Mouse (Mus musculus): ENCODE data around the gene Cmip. TPM values are rescaled to one million over a fixed set of nuclear protein-coding genes. Genes with fewer than 3 reads are reported as not detected.
A peak's percentile ranks its signal among the peaks of the same experiment; 100 is the strongest.

Gene Cmip
- total and polyA plus RNA-seq, 3 experiments: 17.0 to 71.8 TPM; not detected in 1

GRCm38 (mm10) chr8:117332229-117333010 lies 75.6 kb downstream of the Cmip start:
- Histone ChIP-seq H3K36me3 (ENCODE audit: control insufficient read depth in 1 of 2, insufficient read depth in 2 of 2, low read length in 2 of 2) (peaks cover 0 to 4% of the 10 kb centered on the region in 2 experiments; a peak in 1 of 4 replicates), H3K4me3 (ENCODE audit: control insufficient read depth in 1 of 2, insufficient read depth in 1 of 2, low read depth in 2 of 2, low read length in 2 of 2) (no peak overlapping the region), H3K9ac (ENCODE audit: control insufficient read depth, low read depth, low read length, poor library complexity, severe bottlenecking) (no peak overlapping the region), H3K27me3 (ENCODE audit: control insufficient read depth in 1 of 2, insufficient read depth in 2 of 2, low read length in 2 of 2) (no peaks in the 10 kb centered on the region), H3K9me3 (replicated peaks; ENCODE audit: insufficient read depth, low read length) (no peaks in the 10 kb centered on the region), H3K79me2 (ENCODE audit: control insufficient read depth, insufficient read depth, low read length, poor library complexity) (peaks cover 26% of the 10 kb centered on the region), H3K4me1 (ENCODE audit: control insufficient read depth in 1 of 2, insufficient read depth in 2 of 2, low read length in 2 of 2) (no peaks in the 10 kb centered on the region), H3K27ac (ENCODE audit: control insufficient read depth, low read depth, low read length) (no peak overlapping the region)
- DNase-seq (ENCODE audit: low read depth, low spot score): peak; percentile 20
- no peak for TF ChIP-seq USF1 (IDR thresholded peaks at IDR 0.05; ENCODE audit: low read depth, low read length)
- no peak for TF ChIP-seq MXI1 (IDR thresholded peaks at IDR 0.05; ENCODE audit: low read depth, low read length)
- no peak for TF ChIP-seq MEF2A (IDR thresholded peaks at IDR 0.05; ENCODE audit: extremely low read depth, insufficient replicate concordance, low read depth, low read length, poor library complexity, severe bottlenecking)
- no peak for TF ChIP-seq GABPA (IDR thresholded peaks at IDR 0.05; ENCODE audit: low read depth, low read length)
- no peak for TF ChIP-seq CHD1 (IDR thresholded peaks at IDR 0.05; ENCODE audit: low read depth, low read length)
- no peak for TF ChIP-seq ZC3H11A (IDR thresholded peaks at IDR 0.05; ENCODE audit: low read depth, low read length)
- TF ChIP-seq CHD2 (IDR thresholded peaks at IDR 0.05; ENCODE audit: low read length): no peak
- TF ChIP-seq MAX (IDR thresholded peaks at IDR 0.05; ENCODE audit: low read length): no peak
- no peak for TF ChIP-seq KAT2A (conservative IDR thresholded peaks at IDR 0.05; ENCODE audit: low read depth, low read length)
- no peak for TF ChIP-seq MYC (IDR thresholded peaks at IDR 0.05; ENCODE audit: low read depth, low read length)
- TF ChIP-seq BHLHE40 (IDR thresholded peaks at IDR 0.05; ENCODE audit: borderline replicate concordance, low read depth, low read length): no peak
- no peak for TF ChIP-seq EP300 (IDR thresholded peaks at IDR 0.05; ENCODE audit: low read depth in 1 of 2, low read length in 2 of 2)
- no peak for TF ChIP-seq TAL1 (IDR thresholded peaks at IDR 0.05; ENCODE audit: low read length)
- no peak for TF ChIP-seq ZNF384 (IDR thresholded peaks at IDR 0.05; ENCODE audit: low read depth, low read length)
- no peak for TF ChIP-seq SIN3A (IDR thresholded peaks at IDR 0.05; ENCODE audit: low read length)
- TF ChIP-seq CTCF (IDR thresholded peaks at IDR 0.05 in 2 of 3, conservative IDR thresholded peaks at IDR 0.05 in 1 of 3; ENCODE audit: control insufficient read depth in 1 of 3, insufficient read depth in 1 of 3, low read depth in 2 of 3, low read length in 3 of 3, poor library complexity in 1 of 3, severe bottlenecking in 1 of 3): no peak
- TF ChIP-seq POLR2AphosphoS5 (IDR thresholded peaks at IDR 0.05; ENCODE audit: borderline replicate concordance, low read depth, low read length): no peak
- TF ChIP-seq NRF1 (IDR thresholded peaks at IDR 0.05; ENCODE audit: insufficient read depth, low read depth, low read length, poor library complexity, severe bottlenecking): no peak
- no peak for TF ChIP-seq HCFC1 (IDR thresholded peaks at IDR 0.05; ENCODE audit: low read depth, low read length)
- TF ChIP-seq JUND (IDR thresholded peaks at IDR 0.05; ENCODE audit: low read depth, low read length): no peak

Measured in MEL (cell line).